Mouse (Mus musculus) megakaryocyte-erythroid progenitor cell, adult 5-6 weeks (primary cell): Measurements from ENCODE around the gene Tbcc. TPM values are rescaled to one million over a fixed set of nuclear protein-coding genes. Genes with fewer than 3 reads are reported as not detected.
"Not testable (repeated sequence)": the region's sequence is repeated elsewhere in the genome, so short reads cannot be mapped to it uniquely, and the experiment has no call there.

Source experiments
- ATAC-seq: replicated peaks from 2 replicates; pipeline ENCODE4 v1.8.0; 2016; ENCODE audit warnings: mild to moderate bottlenecking, inconsistent platforms; ENCODE audit not compliant: severe bottlenecking, poor library complexity, low FRiP score, low TSS enrichment
- total RNA-seq, 2 experiments: library from RNA; stranded (forward) in 1 of 2; stranded (reverse) in 1 of 2; fragments of 200-1000, 215-1000 nt in 1 of 2; fragments of >200 nt in 1 of 2; fragmentation: Nextera tagmentation in 1 of 2; gene quantifications; 2 replicates each; pipeline ENCODE4 v1.2.3; 2014 to 2017

Tbcc gene
- total RNA-seq (2014; fragmentation: Nextera tagmentation) (19.3 and 20.4 TPM in 2 replicates), total RNA-seq (2017) (10.9 and 13.3 TPM in 2 replicates)

- ATAC-seq = peak; percentile 87
These were observed at the start of gene Tbcc for GRCm38 (mm10) chr17:46890116-46890815. TSS of gene Tbcc (plus strand) at chr17:46890684.

DNA sequence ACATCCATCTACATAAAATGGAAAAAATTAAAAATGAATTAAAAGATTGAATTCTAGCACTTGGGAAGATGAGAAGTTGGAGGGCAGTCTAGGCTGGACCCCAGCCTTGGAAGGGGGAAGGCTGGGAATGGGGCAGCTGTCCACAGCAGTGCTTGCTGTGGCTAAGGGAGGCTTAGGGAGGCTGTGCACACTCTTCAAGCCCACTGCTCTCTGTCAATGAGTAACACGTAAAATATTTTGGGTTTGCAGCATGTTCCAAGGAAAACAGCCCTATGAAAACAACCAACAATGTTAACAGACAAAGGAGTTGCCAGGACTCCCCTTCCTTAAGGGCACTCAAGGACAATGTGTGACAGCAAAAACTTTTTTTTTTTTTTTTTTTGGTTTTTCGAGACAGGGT, 47.5 kb upstream of the Tbcc start:
- no peak for ATAC-seq

DNA sequence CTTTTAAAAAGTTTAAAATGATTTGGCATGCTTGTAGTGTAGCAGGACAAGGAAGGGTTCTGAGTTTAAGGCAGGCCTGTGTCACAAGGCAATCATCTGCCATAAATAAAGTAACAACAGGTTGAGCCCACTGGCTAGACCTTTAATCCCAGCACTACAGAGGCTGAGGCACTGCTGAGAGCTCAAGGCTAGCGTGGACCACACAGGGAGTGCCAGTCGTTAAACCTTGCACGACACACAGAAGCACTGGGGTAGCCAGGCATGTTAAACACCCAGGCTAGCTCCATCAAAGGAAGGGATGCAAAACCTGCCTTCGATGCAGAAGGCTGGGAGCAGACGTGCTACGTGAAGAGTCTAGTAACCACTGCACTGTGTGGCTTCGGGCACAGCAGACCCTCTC, 46.8 kb upstream of the Tbcc start:
- ATAC-seq = no peak

GRCm38 (mm10) chr17:46844811-46845210, 45.7 kb upstream of the Tbcc start:
- no peak for ATAC-seq

- no peak for ATAC-seq
These were observed 45.2 kb upstream of the Tbcc start for GRCm38 (mm10) chr17:46845262-46845661.

DNA sequence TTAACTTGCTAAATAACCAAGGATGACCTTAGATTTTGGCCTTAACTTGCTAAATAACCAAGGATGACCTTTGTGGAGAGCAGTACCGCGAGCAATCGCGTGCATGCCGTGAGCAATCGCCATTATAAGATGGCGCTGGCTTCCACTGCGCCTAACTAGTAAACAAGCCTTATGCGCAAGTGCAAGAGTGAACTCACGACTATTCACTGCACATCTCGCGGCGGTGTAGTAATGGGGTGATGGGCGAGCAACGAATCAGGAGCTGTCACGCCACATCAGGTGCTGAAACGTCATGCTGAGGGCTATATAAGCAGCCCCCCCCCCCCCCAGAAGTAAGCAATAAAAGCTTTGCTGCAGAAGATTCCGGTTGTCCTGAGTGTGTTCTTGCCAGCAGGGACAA, 43.9 kb upstream of the Tbcc start:
- not testable (repeated sequence) for ATAC-seq

GRCm38 (mm10) chr17:46847206-46847605, 43.3 kb upstream of the Tbcc start:
- ATAC-seq = no peak

- ATAC-seq = no peak
These were observed 37.8 kb upstream of the Tbcc start for GRCm38 (mm10) chr17:46852725-46853124.

DNA sequence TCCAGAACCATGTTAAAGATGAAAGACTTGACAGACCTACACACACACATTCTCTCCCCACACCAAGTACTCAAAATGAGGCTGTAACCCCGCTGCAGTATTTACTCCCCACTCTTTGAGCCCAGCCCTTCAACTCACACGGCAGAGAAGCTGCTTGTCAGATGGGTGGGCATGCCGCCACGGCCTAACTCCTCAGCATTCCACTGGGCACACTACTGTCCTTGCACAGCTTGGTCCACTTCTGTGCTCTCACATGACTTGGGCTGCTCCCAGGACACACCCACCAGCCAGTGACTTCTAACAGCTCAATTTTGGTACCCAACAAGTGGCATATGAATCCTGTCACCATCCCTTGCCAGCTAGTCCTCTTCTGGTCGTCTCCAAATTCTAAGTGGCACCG, 37.2 kb upstream of the Tbcc start:
- no peak for ATAC-seq

DNA sequence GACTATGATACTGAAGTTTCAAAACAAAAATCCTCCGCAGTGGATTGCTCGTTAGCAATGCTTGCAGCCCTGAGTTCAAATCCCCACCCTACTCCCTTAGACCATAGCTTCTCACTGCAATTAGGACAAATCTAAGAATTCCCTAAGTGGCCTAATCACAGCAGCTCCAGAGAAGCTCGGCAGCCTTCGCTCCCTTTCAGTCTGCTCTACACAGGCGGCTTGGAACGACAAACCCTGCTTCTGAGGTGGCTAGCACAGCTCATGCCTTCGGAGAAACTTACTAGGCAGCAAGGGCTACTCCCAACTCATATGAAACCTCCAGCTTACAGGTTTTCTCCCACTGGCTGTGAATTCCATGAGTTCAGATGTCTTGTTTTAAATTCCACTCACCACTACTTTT, 36.4 kb upstream of the Tbcc start:
- no peak for ATAC-seq

- no peak for ATAC-seq
These were observed 35.8 kb upstream of the Tbcc start for GRCm38 (mm10) chr17:46854640-46855110.

DNA sequence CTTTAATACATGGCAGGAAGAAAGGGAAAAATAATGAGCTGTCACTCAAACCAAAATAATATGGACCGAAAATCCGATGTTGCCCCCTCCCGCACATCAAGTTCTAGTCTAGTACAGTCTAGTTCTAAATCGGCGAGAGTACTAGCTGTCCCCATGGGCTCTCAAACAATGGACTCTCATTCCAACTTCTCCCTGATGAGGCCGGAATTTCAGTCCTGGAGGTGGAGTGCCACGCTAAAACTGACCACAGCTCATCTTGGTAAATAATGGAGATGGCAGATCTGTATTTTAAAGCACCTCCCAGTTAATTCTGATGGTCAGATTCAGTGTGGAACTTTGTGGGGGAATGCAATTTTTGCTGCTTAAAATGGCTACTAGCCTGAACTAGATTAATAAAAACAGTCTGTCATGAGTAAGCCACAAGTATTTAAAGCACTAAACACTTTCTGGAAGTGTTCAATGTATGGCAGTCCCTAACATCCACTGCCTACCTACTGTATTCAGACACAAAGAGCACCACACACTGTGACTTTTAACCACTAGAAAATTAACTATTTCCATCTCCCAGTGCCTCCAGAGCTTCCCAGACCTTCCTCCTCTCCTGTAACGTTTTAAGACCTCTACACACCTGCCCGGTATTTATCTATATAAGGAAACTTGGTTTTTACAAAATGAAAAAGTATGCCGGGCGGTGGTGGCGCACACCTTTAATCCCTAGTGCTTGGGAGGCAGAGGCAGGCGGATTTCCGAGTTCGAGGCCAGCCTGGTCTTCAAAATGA, 35.0 kb upstream of the Tbcc start:
- no peak for ATAC-seq

GRCm38 (mm10) chr17:46856107-46856388, 34.4 kb upstream of the Tbcc start:
- no peak for ATAC-seq

DNA sequence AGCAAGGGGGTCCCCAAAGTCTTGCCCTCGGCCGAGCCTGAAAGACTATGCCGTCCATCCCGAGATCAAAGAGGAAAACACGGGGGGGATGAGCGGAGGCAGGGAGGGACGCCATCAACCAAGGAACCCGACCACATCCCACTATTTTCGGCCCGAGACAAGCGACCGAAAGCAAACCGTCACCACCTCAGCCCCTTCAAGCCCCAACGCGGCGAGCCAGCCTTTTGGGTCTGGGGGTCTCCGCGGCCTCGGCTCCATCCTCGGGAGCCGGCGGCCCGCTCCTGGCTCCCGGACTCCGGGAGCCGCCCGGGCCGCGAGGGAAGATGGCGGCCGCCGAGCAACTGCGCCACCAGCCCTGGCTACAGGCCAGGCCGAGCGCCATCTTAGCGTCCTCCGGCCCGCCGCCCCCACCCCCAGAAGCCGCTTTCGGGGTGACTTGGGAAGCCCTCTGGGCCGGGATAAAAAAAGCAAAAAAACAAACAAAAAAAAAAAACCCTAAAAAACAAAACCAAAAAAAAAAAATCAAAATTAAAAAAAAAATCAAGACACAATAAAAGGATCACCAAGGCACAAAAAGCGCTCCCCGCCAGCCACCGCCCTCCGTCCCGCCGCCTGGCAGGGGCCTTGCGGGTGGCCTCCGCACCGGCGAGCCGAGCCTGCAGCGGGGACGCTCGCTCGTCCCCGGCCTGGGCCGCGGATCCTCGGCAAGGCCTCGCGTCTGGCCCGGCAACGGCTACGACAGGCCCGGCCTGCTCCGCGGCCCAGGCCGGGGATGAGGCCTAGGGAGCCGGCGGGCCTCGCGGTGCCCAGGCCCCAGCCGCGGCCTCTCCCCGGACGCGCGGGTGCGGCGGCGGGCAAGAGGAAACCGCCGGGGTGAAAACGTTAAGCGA, 33.8 kb upstream of the Tbcc start:
- no peak for ATAC-seq

DNA sequence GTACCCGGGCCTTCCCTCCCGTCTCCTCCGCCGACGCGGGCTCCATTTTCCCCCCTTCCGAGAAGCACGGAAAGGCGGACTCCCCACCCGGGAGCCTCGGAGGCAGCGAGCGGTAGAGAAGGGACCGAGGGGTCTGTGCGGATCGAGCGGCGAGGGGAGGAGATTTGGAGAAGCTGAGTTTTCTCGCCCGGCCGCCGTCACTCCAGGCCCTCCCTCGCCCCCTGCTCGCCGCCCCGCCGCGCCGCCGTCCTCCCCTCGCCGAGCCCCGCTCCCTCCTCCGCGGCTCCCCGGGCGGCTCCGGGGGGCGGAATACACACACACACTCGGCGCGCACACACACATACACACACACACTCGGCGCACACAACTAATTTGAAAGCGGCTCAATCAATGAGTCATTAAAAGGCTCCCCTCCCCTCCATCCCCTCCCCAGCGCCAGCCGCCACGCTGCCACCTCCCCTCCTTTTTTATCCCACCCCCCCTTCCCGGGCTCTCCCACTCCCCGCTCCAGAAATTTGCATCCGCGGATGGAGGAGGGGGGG, 33.1 kb upstream of the Tbcc start:
- peak; percentile 40 for ATAC-seq

DNA sequence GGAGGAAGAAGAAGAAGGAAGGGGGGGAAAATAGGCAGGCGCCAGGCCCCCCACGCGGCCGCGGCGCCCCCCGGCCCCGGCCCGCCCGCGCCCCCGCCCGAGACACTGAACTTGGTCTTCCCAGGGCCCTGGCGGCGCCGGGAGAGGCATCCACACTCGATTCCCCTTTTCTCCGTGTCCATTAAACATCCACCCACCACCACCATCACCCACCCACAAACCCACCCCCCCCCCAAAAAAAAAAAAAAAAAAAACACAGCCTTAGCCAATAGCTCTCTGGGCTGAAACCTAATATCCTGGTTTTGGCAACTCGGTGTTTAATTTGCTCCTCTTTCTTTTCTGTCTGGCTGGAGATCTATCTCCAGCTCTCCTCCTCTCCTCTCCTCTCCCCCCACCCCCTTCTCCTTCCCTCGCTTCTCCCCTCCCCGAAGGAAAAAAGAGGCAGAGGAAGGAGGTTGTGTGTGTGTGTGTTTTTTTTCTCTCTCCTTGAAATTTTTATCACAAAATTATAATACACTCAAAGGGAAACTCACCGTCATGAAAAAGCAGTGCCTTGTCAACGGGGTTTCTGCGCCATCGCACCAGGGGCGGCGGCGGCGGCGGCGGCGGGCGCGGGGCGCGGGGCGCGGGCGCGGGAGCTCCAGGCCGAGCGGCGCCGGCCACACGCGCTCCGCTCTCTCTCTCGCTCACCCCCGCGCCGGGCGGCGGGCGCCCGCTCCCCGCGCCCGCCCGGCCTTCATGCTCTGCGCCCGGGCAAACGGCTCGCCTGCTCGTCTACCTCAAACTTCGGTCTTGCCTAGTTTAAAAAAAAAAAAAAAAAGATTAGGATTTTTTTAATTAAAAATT, 32.4 kb upstream of the Tbcc start, which contains the start of gene Bicral:
Bicral (minus strand) TSS at position 580 of the 846 bp plus-strand sequence.
- ATAC-seq = peak; percentile 40; the same call in 1 of the 2 replicates

GRCm38 (mm10) chr17:46858749-46859444, 31.6 kb upstream of the Tbcc start:
- no peak for ATAC-seq

GRCm38 (mm10) chr17:46860120-46860519, 30.4 kb upstream of the Tbcc start:
- ATAC-seq = no peak
